Mouse (Mus musculus) G1E-ER4 (cell line): ENCODE data around the gene Mroh8. TPM values are rescaled to one million over a fixed set of nuclear protein-coding genes. Genes with fewer than 3 reads are reported as not detected.

ENCODE experiments used
- GATA1 ChIP-seq: IDR thresholded peaks from one replicate; pipeline ENCODE4 v1.8.0; 2012; ENCODE audit warnings: low read length, inconsistent platforms
- polyA plus RNA-seq: library from polyadenylated mRNA; stranded (reverse); fragments of >175 nt; gene quantifications from 2 replicates; pipeline ENCODE4 v1.2.3, GENCODE M21; 2012

Gene Mroh8
- 0.21 and 0.53 TPM in 2 replicates for polyA plus RNA-seq

GRCm38 (mm10) chr2:157279416-157279800, at the start of gene Mroh8:
Gene Mroh8 (minus strand): TSS chr2:157279549.
- TF ChIP-seq GATA1 = no peak

GRCm38 (mm10) chr2:157328570-157328969, 49.2 kb upstream of the Mroh8 start:
- TF ChIP-seq GATA1 = no peak

- TF ChIP-seq GATA1 = no peak
Measured at GRCm38 (mm10) chr2:157328106-157328505, 48.8 kb upstream of the Mroh8 start.

- TF ChIP-seq GATA1 = no peak
Measured at GRCm38 (mm10) chr2:157325238-157325637, 45.9 kb upstream of the Mroh8 start.

GRCm38 (mm10) chr2:157322029-157322766, 42.8 kb upstream of the Mroh8 start:
- no peak for TF ChIP-seq GATA1

- no peak for TF ChIP-seq GATA1
Measured at GRCm38 (mm10) chr2:157320886-157321285, 41.5 kb upstream of the Mroh8 start.

- no peak for TF ChIP-seq GATA1
Measured at GRCm38 (mm10) chr2:157320135-157320534, 40.8 kb upstream of the Mroh8 start.

- TF ChIP-seq GATA1 = no peak
Measured at GRCm38 (mm10) chr2:157317220-157317619, 37.9 kb upstream of the Mroh8 start.

- no peak for TF ChIP-seq GATA1
Measured at GRCm38 (mm10) chr2:157316358-157316933, 37.1 kb upstream of the Mroh8 start.

GRCm38 (mm10) chr2:157315486-157315885, 36.1 kb upstream of the Mroh8 start:
- no peak for TF ChIP-seq GATA1

- no peak for TF ChIP-seq GATA1
Measured at GRCm38 (mm10) chr2:157314310-157314709, 35.0 kb upstream of the Mroh8 start.

- TF ChIP-seq GATA1 = no peak
Measured at GRCm38 (mm10) chr2:157313718-157314117, 34.4 kb upstream of the Mroh8 start.

GRCm38 (mm10) chr2:157310963-157311637, 31.8 kb upstream of the Mroh8 start:
- no peak for TF ChIP-seq GATA1

- no peak for TF ChIP-seq GATA1
Measured at GRCm38 (mm10) chr2:157309611-157310010, 30.3 kb upstream of the Mroh8 start.

GRCm38 (mm10) chr2:157308273-157308917, 29.0 kb upstream of the Mroh8 start:
- no peak for TF ChIP-seq GATA1

GRCm38 (mm10) chr2:157307715-157308265, 28.4 kb upstream of the Mroh8 start:
- no peak for TF ChIP-seq GATA1
